ENCODE assay signal across 16 mouse cellular contexts in genomic region chr1:43338096-43338915, GRCm38 (mm10).
DNase-seq lines count a peak whose midpoint lies in the region; ATAC-seq and TF ChIP-seq lines count a peak whose summit lies in the region.
"Had no signal": no experiment of that assay in that cellular context is flagged by ENCODE, and none has a peak within 500 bp of the region (broad histone marks: within the 10 kb centered on the region; RNA-seq: fewer than 3 reads in every experiment).

No protein-coding gene starts in this region.

- H3K4me2 ChIP-seq in kidney, embryonic 14.5 days (replicated peaks; ENCODE audit: low read depth, low read length) = no peak overlapping the region
- no peak overlapping the region for H3K4me2 ChIP-seq in intestine, embryonic 15.5 days (replicated peaks)
- H3K4me2 ChIP-seq in midbrain, postnatal 0 days (ENCODE audit: low read depth, low read length, poor library complexity, severe bottlenecking) = no peak overlapping the region
- H3K4me2 ChIP-seq: embryonic facial prominence, embryonic 12.5 days; liver, embryonic 15.5 days; midbrain, embryonic 12.5 days; neural tube, embryonic 12.5 days had no signal

- 52% methylated on average over 6 of the region's 6 CpGs for WGBS in kidney, embryonic 14.5 days
- 48% methylated on average over 6 of the region's 6 CpGs for WGBS in intestine, embryonic 15.5 days
- 68% methylated on average over 6 of the region's 6 CpGs for WGBS in midbrain, postnatal 0 days

- CTCF ChIA-PET in Patski (lab: Charles Lee) = no interaction called here

- POLR2A ChIA-PET in Patski (lab: Charles Lee) = no interaction called here

- no peak overlapping the region for H3K9ac ChIP-seq in kidney, embryonic 14.5 days (ENCODE audit: low read depth, low read length)
- H3K9ac ChIP-seq in intestine, embryonic 15.5 days = no peak overlapping the region
- H3K9ac ChIP-seq in midbrain, postnatal 0 days (replicated peaks; ENCODE audit: low read length, poor library complexity, severe bottlenecking) = no peak overlapping the region
- H3K9ac ChIP-seq: embryonic facial prominence, embryonic 12.5 days; liver, embryonic 15.5 days; midbrain, embryonic 12.5 days; neural tube, embryonic 12.5 days had no signal

- H3K36me3 ChIP-seq in kidney, embryonic 14.5 days (ENCODE audit: control insufficient read depth, insufficient read depth, low read length) = no peaks in the 10 kb centered on the region
- H3K36me3 ChIP-seq in intestine, embryonic 15.5 days = no peaks in the 10 kb centered on the region
- no peaks in the 10 kb centered on the region for H3K36me3 ChIP-seq in midbrain, postnatal 0 days (ENCODE audit: insufficient read depth, low read length)
- H3K36me3 ChIP-seq: embryonic facial prominence, embryonic 12.5 days; hindbrain, embryonic 10.5 days; liver, embryonic 15.5 days; midbrain, embryonic 12.5 days; neural tube, embryonic 12.5 days had no signal

- no peak overlapping the region for H3K4me3 ChIP-seq in kidney, embryonic 14.5 days (ENCODE audit: low read length)
- H3K4me3 ChIP-seq in intestine, embryonic 15.5 days (replicated peaks) = no peak overlapping the region
- no peak overlapping the region for H3K4me3 ChIP-seq in midbrain, postnatal 0 days (ENCODE audit: low read depth, low read length)
- H3K4me3 ChIP-seq: embryonic facial prominence, embryonic 12.5 days; hindbrain, embryonic 10.5 days; layer of hippocampus, adult 2 months; liver, embryonic 15.5 days; midbrain, embryonic 12.5 days; neural tube, embryonic 12.5 days had no signal

- DNase-seq in kidney, postnatal 25 days = no peak
- DNase-seq in 3T3-L1 (ENCODE audit: low read depth, low spot score) (peak; percentile 16), Patski (ENCODE audit: low read depth, low spot score) (no peak)
- DNase-seq in midbrain, postnatal 0 days (ENCODE audit: low spot score) = no peak
- DNase-seq in layer of hippocampus, adult 8-10 months (ENCODE audit: low spot score in 2 of 2) = no peak
- no peak for DNase-seq in T-cell, adult 2 months (ENCODE audit: low spot score)
- DNase-seq: cerebellum, adult 8-10 months had no signal

- H3K4me1 ChIP-seq in kidney, embryonic 14.5 days (ENCODE audit: control insufficient read depth, insufficient read depth, low read length) = 0 out of 2 replicates have a peak, but pooled peaks cover 7% of the 10 kb centered on the region
- no peaks in the 10 kb centered on the region for H3K4me1 ChIP-seq in intestine, embryonic 15.5 days (replicated peaks)
- H3K4me1 ChIP-seq in midbrain, postnatal 0 days (ENCODE audit: insufficient read depth, low read length) = no peaks in the 10 kb centered on the region
- H3K4me1 ChIP-seq: embryonic facial prominence, embryonic 12.5 days; hindbrain, embryonic 10.5 days; midbrain, embryonic 12.5 days; neural tube, embryonic 12.5 days had no signal

- in situ Hi-C loops in Patski (cut with MboI; ENCODE audit: low pct_unique_long_range_greater_than_20kb) = no loop called here

- H3K27ac ChIP-seq in kidney, embryonic 14.5 days (ENCODE audit: low read depth, low read length) = peak overlapping the region; percentile 73
- H3K27ac ChIP-seq in intestine, embryonic 15.5 days = peak overlapping the region; percentile 58
- no peak overlapping the region for H3K27ac ChIP-seq in midbrain, postnatal 0 days (ENCODE audit: low read depth, low read length)
- H3K27ac ChIP-seq: embryonic facial prominence, embryonic 12.5 days; hindbrain, embryonic 10.5 days; layer of hippocampus, adult 2 months; liver, embryonic 15.5 days; midbrain, embryonic 12.5 days; neural tube, embryonic 12.5 days had no signal

- no peaks in the 10 kb centered on the region for H3K27me3 ChIP-seq in kidney, embryonic 14.5 days (ENCODE audit: control insufficient read depth, insufficient read depth, low read length)
- H3K27me3 ChIP-seq in Patski = no peaks in the 10 kb centered on the region
- no peaks in the 10 kb centered on the region for H3K27me3 ChIP-seq in intestine, embryonic 15.5 days (replicated peaks)
- H3K27me3 ChIP-seq in midbrain, postnatal 0 days (ENCODE audit: insufficient read depth, low read length) = no peaks in the 10 kb centered on the region
- H3K27me3 ChIP-seq: CH12.LX; embryonic facial prominence, embryonic 12.5 days; liver, embryonic 15.5 days; midbrain, embryonic 12.5 days; neural tube, embryonic 12.5 days had no signal

- no peak for ATAC-seq in kidney, embryonic 14.5 days (ENCODE audit: low FRiP score, low TSS enrichment)
- peak; percentile 31 for ATAC-seq in Patski
- peak; percentile 22; the same call in 1 of the 2 replicates for ATAC-seq in intestine, embryonic 15.5 days
- ATAC-seq in midbrain, postnatal 0 days (ENCODE audit: low FRiP score) = no peak

- TF ChIP-seq CTCF in Patski (IDR thresholded peaks at IDR 0.05) = no peak
- no peak for TF ChIP-seq CTCF in midbrain, postnatal 0 days (IDR thresholded peaks at IDR 0.05)

- H3K9me3 ChIP-seq in kidney, embryonic 14.5 days (ENCODE audit: control insufficient read depth, low read length) = peaks cover 8% of the 10 kb centered on the region
- H3K9me3 ChIP-seq in intestine, embryonic 15.5 days = no peaks in the 10 kb centered on the region
- no peaks in the 10 kb centered on the region for H3K9me3 ChIP-seq in midbrain, postnatal 0 days (ENCODE audit: low read length)
- H3K9me3 ChIP-seq: liver, embryonic 15.5 days had no signal

Comparison
In these comparisons a context has a peak if more than half of its experiments do, and no peak if none do; other contexts are left out.
1. ATAC-seq: peak in Patski (single experiment) and intestine, embryonic 15.5 days (single experiment); none in kidney, embryonic 14.5 days (single experiment) and midbrain, postnatal 0 days (single experiment).